Mouse (Mus musculus) thymus, adult 2 months (tissue): ENCODE data around the gene Pdgfb.

Experiments
- CTCF ChIP-seq: fragments of 200-500 bp; IDR thresholded peaks from 2 replicates; pipeline ENCODE4 v1.5.1; 2012; ENCODE audit warnings: mild to moderate bottlenecking, control low read depth, low read length, moderate library complexity, borderline replicate concordance; ENCODE audit not compliant: control insufficient read depth, poor library complexity, insufficient read depth; ENCODE audit errors: extremely low read depth
- POLR2A ChIP-seq: fragments of 200-500 bp; IDR thresholded peaks from 2 replicates; pipeline ENCODE4 v1.6.1; 2012; ENCODE audit warnings: mild to moderate bottlenecking, low read length, control low read depth, moderate library complexity; ENCODE audit not compliant: control insufficient read depth, poor library complexity, insufficient read depth; ENCODE audit errors: extremely low read depth

- no peak for TF ChIP-seq POLR2A
- TF ChIP-seq CTCF, result no peak
These were observed 20.1 kb upstream of the Pdgfb start for GRCm38 (mm10) chr15:80034913-80035312.
